Mouse (Mus musculus) thymus, postnatal 14 days (tissue): ENCODE measurements around the gene Eif4e.

ENCODE experiments used
- DNase-seq: peaks from one replicate; pipeline ENCODE4 v3.0.0; 2021

Eif4e gene

GRCm38 (mm10) chr3:138588001-138588400, 62.0 kb downstream of the Eif4e start:
- DNase-seq: no peak

- no peak for DNase-seq
These were observed 65.0 kb downstream of the Eif4e start for GRCm38 (mm10) chr3:138591002-138591401.

GRCm38 (mm10) chr3:138591806-138592365, 65.9 kb downstream of the Eif4e start:
- DNase-seq: no peak

GRCm38 (mm10) chr3:138593131-138593530, 67.2 kb downstream of the Eif4e start:
- DNase-seq: no peak

GRCm38 (mm10) chr3:138593911-138594310, 67.9 kb downstream of the Eif4e start:
- DNase-seq: no peak

GRCm38 (mm10) chr3:138601076-138601475, 75.1 kb downstream of the Eif4e start:
- no peak for DNase-seq

- DNase-seq: no peak
These were observed 79.2 kb downstream of the Eif4e start for GRCm38 (mm10) chr3:138605132-138605531.

- DNase-seq: no peak
These were observed 82.7 kb downstream of the Eif4e start for GRCm38 (mm10) chr3:138608665-138609064.
